Mouse (Mus musculus) subcutaneous adipose tissue, adult 2 months (tissue): ENCODE results near the gene Lkaaear1. TPM values are rescaled to one million over a fixed set of nuclear protein-coding genes. Genes with fewer than 3 reads are reported as not detected.

Experiments
- polyA plus RNA-seq: library from polyadenylated mRNA; depleted of rRNA; stranded (reverse); fragments of >200 nt; gene quantifications from 2 replicates; pipeline ENCODE4 v1.2.3, GENCODE M21; 2012; ENCODE audit warnings: low replicate concordance; rRNA removed

Lkaaear1 gene
- polyA plus RNA-seq: not detected in 2 replicates

DNA sequence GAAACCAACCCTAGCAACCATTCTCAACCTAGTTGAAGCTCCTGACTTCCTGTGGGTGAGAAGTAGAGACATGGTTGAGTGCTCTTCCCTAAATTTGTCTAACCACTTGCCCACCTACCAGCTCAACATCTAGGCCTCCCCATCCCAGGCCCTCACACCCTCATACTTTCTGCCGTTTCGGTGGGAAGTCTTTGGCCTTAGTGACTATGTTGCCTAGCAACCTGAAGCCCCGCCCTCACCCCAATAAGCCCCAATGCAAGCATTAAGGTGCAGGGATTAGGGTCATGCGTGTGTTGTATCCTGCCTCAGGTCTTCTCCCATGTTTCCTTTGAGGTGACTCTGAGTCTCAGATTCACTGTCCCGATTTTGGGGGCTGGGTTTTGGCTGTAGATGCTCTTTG, at the start of gene Lkaaear1:
TSS of gene Lkaaear1 (minus strand) at position 202 of the 400 bp plus-strand sequence.

DNA sequence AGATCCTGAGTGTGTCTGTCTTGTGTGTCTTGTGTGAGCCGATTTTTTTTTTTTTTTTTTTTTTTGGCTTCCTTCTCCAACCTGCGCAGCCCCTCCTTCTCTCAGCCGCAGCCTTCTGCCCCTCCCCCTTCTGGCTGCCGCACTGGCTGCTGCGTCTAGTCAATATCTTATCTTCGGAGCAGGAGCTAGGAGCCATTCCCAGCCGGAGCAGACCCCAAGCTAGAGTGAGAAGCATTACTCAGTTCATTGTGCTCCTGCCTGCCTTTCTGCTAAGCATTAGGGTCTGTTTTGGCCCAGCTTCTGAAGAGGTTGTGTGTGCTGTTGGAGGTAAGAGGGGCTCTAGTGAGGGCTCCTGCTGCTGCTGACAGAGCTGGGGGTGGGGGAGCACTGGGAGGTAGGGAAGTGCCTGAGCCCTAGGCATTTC, 16.7 kb upstream of the Lkaaear1 start, which contains the start of gene Oprl1:
TSS of gene Oprl1 (plus strand) at position 114 of the 424 bp plus-strand sequence.

DNA sequence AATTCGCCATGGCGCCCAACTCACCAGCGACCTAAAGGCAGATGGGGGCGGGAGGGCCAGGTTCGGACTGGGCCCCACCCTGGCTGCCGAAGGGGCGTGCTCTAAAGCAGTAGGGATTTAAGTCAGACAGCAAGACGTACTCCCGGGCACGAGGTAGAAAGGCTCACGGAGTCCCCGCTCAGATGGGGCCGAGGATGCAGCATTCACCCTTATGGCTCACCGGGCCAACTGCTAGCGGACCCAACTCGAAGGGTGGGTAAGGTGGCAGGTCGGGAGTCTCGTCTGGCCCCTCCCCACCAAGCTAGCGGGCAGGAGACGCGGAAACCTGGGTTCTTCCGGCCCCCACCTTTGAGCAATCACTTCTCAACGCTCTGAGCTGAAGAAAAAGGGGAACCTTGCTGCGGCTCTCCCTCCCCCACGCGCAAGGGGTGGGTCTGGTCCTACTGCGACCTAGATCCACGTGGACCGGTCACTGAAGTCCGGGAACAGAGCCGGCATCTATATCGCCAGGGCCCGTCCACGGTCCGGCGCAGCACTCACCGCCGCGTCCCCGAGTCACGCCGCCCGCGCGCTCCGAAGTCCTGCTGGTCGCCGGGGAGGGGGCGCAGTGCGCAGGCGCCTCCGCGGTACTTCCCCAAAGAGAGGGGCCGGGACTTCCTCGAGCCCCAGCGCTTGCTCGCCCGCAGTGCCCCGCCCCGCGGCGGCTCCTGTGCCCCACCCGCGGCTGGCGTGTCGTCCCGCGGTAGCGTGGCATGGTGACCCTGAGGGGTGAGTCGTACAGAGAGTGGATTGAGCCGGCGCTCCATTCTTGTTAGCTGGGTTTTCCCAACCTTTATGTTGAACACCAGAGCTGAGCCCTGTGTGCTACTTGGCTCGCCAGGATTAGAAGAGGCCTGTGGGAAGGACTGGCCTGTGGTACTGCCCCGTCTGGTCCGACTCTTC, 4.6 kb downstream of the Lkaaear1 start, which contains the start of gene Rgs19:
TSS of gene Rgs19 (minus strand) at position 639 of the 942 bp plus-strand sequence.

DNA sequence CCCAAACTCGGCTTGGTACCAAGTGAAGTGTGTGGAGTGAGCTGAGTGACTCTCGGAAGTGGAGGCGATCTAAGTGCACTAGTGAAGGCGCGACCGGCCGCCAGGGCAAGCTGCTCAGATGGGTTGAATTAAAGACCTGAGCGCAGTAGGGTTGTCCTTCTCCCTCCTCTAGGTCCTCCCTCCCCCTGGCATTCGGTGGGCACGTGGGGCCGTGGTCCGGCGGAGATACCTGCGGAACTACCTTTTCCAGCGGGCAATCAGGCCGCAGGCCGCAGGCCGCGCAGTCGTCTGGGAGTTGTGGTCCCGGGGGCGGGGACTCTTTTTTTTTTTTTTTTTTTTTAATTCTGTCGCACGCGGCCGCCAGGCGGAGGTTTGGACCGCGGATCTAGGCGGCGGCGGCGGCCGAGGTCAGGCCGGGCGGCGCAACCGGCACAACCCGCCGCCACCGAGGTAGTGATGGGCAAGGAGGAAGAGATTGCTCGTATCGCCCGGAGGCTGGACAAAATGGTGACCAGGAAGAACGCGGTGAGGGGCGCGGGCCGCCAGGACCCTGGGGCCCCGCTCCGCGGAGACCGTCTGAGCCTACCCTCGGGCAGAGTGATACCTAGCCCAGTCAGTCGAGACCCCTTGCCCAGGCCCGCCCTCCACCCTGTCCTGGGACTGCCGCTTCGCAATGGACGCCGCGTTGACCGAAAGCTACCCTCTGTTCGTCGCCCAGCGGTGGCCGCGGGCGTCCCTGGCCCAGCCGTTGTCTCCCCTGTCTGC, 18.1 kb downstream of the Lkaaear1 start, which contains the start of gene Tcea2:
TSS of gene Tcea2 (plus strand) at position 360 of the 765 bp plus-strand sequence.

DNA sequence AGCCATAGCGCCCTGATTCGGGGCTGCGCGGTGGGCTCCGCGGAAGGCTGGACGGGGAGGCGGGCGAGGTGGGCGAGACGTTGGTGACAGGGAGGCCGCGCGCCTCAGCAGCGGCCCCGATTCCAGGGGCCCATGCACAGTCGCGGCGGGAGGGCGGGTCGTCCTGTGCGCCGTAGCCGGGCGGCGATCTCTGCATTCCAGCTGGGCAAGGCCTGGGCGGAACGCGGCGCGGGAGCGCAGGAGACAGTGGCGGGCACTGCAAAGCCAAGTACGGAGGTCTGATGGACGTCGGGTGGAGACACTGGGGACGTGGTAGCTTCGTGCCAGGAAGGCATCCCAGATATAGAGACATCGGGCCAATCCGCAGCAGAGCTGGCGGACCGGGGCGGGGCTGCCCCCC, 26.9 kb downstream of the Lkaaear1 start, which contains the start of gene Sox18:
TSS of gene Sox18 (minus strand) at position 315 of the 400 bp plus-strand sequence.

DNA sequence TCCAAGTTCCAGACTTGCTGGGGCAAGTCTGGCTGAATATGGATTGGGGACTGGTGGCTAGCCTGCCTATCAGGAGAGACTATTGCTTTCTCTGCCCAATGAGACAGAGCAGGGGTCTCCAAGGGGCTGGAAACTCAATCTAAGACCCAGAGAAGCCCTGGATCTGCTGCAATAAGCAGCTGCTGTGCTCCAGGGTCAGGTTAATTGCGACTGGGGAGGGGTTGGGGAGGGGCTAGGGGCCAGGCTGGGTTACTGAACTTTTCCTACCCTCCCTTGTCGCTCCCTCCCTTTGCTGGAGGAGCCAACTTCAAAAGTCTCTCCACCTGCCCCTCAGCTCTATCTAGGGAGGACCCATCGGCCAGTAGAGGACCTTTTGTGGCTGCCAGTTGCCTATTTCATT, 41.5 kb downstream of the Lkaaear1 start, which contains the start of gene Gm29797:
TSS of gene Gm29797 (plus strand) at position 301 of the 400 bp plus-strand sequence.

Other genes starting within 250 kb of the Lkaaear1 start
- 15.9 and 17.4 TPM in 2 replicates for gene Zbtb46, start 239.0 kb downstream of the Lkaaear1 start, polyA plus RNA-seq
- 0.09 TPM in 1 of 2 replicates, not detected in the other for gene Abhd16b, start 205.2 kb downstream of the Lkaaear1 start, polyA plus RNA-seq
- 66.8 and 68.3 TPM in 2 replicates for gene Tpd52l2, start 201.3 kb downstream of the Lkaaear1 start, polyA plus RNA-seq
- 84.6 and 85.6 TPM in 2 replicates for gene Dnajc5, start 178.0 kb downstream of the Lkaaear1 start, polyA plus RNA-seq
- gene Uckl1, start 113.5 kb downstream of the Lkaaear1 start, polyA plus RNA-seq: 127 and 167 TPM in 2 replicates
- gene Prpf6, start 106.6 kb downstream of the Lkaaear1 start, polyA plus RNA-seq: 19.6 and 30.6 TPM in 2 replicates
- 43.7 and 126 TPM in 2 replicates for gene Zfp512b, start 105.6 kb downstream of the Lkaaear1 start, polyA plus RNA-seq
- gene Samd10, start 99.2 kb downstream of the Lkaaear1 start, polyA plus RNA-seq: 5.7 and 18.6 TPM in 2 replicates
- gene Gm29797, start 41.4 kb downstream of the Lkaaear1 start, polyA plus RNA-seq: 0.18 TPM in 1 of 2 replicates, not detected in the other
- 119 and 168 TPM in 2 replicates for gene Sox18, start 26.8 kb downstream of the Lkaaear1 start, polyA plus RNA-seq
- 14.7 and 37.5 TPM in 2 replicates for gene Tcea2, start 18.1 kb downstream of the Lkaaear1 start, polyA plus RNA-seq
- 110 and 123 TPM in 2 replicates for gene Rgs19, start 4.5 kb downstream of the Lkaaear1 start, polyA plus RNA-seq
- 0.21 and 0.55 TPM in 2 replicates for gene Oprl1, start 16.6 kb upstream of the Lkaaear1 start, polyA plus RNA-seq
- not detected in 2 replicates for gene Myt1, start 64.9 kb upstream of the Lkaaear1 start, polyA plus RNA-seq
- 27.4 and 35.0 TPM in 2 replicates for gene Pcmtd2, start 139.4 kb upstream of the Lkaaear1 start, polyA plus RNA-seq
- 6.4 and 8.5 TPM in 2 replicates for gene Polr3k, start 165.9 kb upstream of the Lkaaear1 start, polyA plus RNA-seq